Mouse (Mus musculus): ENCODE data around the gene Txk. TPM values are rescaled to one million over a fixed set of nuclear protein-coding genes. Genes with fewer than 3 reads are reported as not detected.

Gene Txk
- total RNA-seq, 1 experiment: 0.09 TPM

GRCm38 (mm10) chr5:72732885-72733284 lies 19.7 kb downstream of the Txk start:
- Histone ChIP-seq H3K4me1 (ENCODE audit: control insufficient read depth in 2 of 2, insufficient read depth in 2 of 2, low read length in 2 of 2, poor library complexity in 1 of 2) (no peaks in the 10 kb centered on the region), H3K4me3 (ENCODE audit: insufficient read depth in 1 of 2, low read depth in 1 of 2, low read length in 2 of 2, poor library complexity in 1 of 2, severe bottlenecking in 1 of 2) (no peak overlapping the region), H3K9me3 (ENCODE audit: control insufficient read depth, insufficient read depth, low read depth, low read length) (no peaks in the 10 kb centered on the region), H3K27ac (ENCODE audit: insufficient read depth, low read depth, low read length, poor library complexity, severe bottlenecking) (no peak overlapping the region), H3K36me3 (ENCODE audit: control insufficient read depth, insufficient read depth, low read length, poor library complexity, severe bottlenecking) (no peaks in the 10 kb centered on the region), H3K9ac (ENCODE audit: insufficient read depth, low read depth, low read length, poor library complexity, severe bottlenecking) (no peak overlapping the region)
- in situ Hi-C loops (cut with MboI; ENCODE audit: low sequenced_read_pairs in 2 of 2, unreplicated experiment in 2 of 2): no loop called here
- DNase-seq (ENCODE audit: low read depth, low spot score): no peak
- TF ChIP-seq CHD2 (IDR thresholded peaks at IDR 0.05; ENCODE audit: low read depth, low read length) (no peak), MAFK (IDR thresholded peaks at IDR 0.05; ENCODE audit: insufficient read depth, low read depth, low read length) (no peak), ZC3H11A (IDR thresholded peaks at IDR 0.05; ENCODE audit: borderline replicate concordance, low read depth, low read length) (no peak), ZNF384 (IDR thresholded peaks at IDR 0.05; ENCODE audit: low read depth, low read length) (no peak), HCFC1 (IDR thresholded peaks at IDR 0.05; ENCODE audit: borderline replicate concordance, insufficient read depth, low read length) (no peak)

- Histone ChIP-seq H3K36me3 (ENCODE audit: control insufficient read depth, insufficient read depth, low read length, poor library complexity, severe bottlenecking) (no peaks in the 10 kb centered on the region), H3K9ac (ENCODE audit: insufficient read depth, low read depth, low read length, poor library complexity, severe bottlenecking) (no peak overlapping the region), H3K4me3 (ENCODE audit: insufficient read depth in 1 of 2, low read depth in 1 of 2, low read length in 2 of 2, poor library complexity in 1 of 2, severe bottlenecking in 1 of 2) (no peak overlapping the region), H3K9me3 (ENCODE audit: control insufficient read depth, insufficient read depth, low read depth, low read length) (no peaks in the 10 kb centered on the region), H3K4me1 (ENCODE audit: control insufficient read depth in 2 of 2, insufficient read depth in 2 of 2, low read length in 2 of 2, poor library complexity in 1 of 2) (no peaks in the 10 kb centered on the region), H3K27ac (ENCODE audit: insufficient read depth, low read depth, low read length, poor library complexity, severe bottlenecking) (no peak overlapping the region)
- in situ Hi-C loops (cut with MboI; ENCODE audit: low sequenced_read_pairs in 2 of 2, unreplicated experiment in 2 of 2): no loop called here
- no peak for DNase-seq (ENCODE audit: low read depth, low spot score)
- no peak for TF ChIP-seq CHD2 (IDR thresholded peaks at IDR 0.05; ENCODE audit: low read depth, low read length)
- TF ChIP-seq MAFK (IDR thresholded peaks at IDR 0.05; ENCODE audit: insufficient read depth, low read depth, low read length): no peak
- TF ChIP-seq HCFC1 (IDR thresholded peaks at IDR 0.05; ENCODE audit: borderline replicate concordance, insufficient read depth, low read length): no peak
- TF ChIP-seq ZC3H11A (IDR thresholded peaks at IDR 0.05; ENCODE audit: borderline replicate concordance, low read depth, low read length): no peak
- TF ChIP-seq ZNF384 (IDR thresholded peaks at IDR 0.05; ENCODE audit: low read depth, low read length): no peak
Measured at GRCm38 (mm10) chr5:72725404-72725803, 27.2 kb downstream of the Txk start.

- H3K9ac ChIP-seq (ENCODE audit: insufficient read depth, low read depth, low read length, poor library complexity, severe bottlenecking): no peak overlapping the region
- TF ChIP-seq ZNF384 (IDR thresholded peaks at IDR 0.05; ENCODE audit: low read depth, low read length) (no peak), ZC3H11A (IDR thresholded peaks at IDR 0.05; ENCODE audit: borderline replicate concordance, low read depth, low read length) (no peak), MAFK (IDR thresholded peaks at IDR 0.05; ENCODE audit: insufficient read depth, low read depth, low read length) (no peak), CHD2 (IDR thresholded peaks at IDR 0.05; ENCODE audit: low read depth, low read length) (no peak)
- H3K4me1 ChIP-seq (ENCODE audit: control insufficient read depth in 2 of 2, insufficient read depth in 2 of 2, low read length in 2 of 2, poor library complexity in 1 of 2): no peaks in the 10 kb centered on the region
- H3K27ac ChIP-seq (ENCODE audit: insufficient read depth, low read depth, low read length, poor library complexity, severe bottlenecking): no peak overlapping the region
- H3K4me3 ChIP-seq (ENCODE audit: insufficient read depth in 1 of 2, low read depth in 1 of 2, low read length in 2 of 2, poor library complexity in 1 of 2, severe bottlenecking in 1 of 2): no peak overlapping the region
- DNase-seq (ENCODE audit: low read depth, low spot score): no peak
- in situ Hi-C loops (cut with MboI; ENCODE audit: low sequenced_read_pairs in 2 of 2, unreplicated experiment in 2 of 2): loop anchor here in 1 of 2 experiments (25.0 kb wide), 1 partner anchor 361 kb away; no protein-coding TSS in a partner anchor
- no peaks in the 10 kb centered on the region for H3K36me3 ChIP-seq (ENCODE audit: control insufficient read depth, insufficient read depth, low read length, poor library complexity, severe bottlenecking)
- H3K9me3 ChIP-seq (ENCODE audit: control insufficient read depth, insufficient read depth, low read depth, low read length): no peaks in the 10 kb centered on the region
Measured at GRCm38 (mm10) chr5:72723429-72723828, 29.1 kb downstream of the Txk start.

DNA sequence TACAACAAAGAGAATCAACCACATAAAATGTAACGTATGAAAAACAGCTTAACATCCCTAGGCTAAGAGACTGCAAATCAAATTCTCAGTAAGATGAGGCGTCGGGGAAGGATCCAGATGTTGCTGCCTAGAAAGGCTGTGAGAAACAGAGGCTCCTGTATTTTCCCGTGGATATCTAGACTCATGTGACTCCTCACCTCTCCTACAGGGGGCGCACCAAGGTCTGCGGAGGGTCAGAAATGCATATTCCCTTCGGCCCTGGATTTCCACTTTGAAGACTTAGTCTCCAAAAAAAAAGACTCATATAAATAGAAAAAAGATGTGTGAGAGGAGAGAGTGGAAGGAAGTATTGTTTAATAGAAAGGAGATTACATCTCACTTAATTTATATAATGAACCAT lies 32.0 kb downstream of the Txk start:
- Histone ChIP-seq H3K36me3 (ENCODE audit: control insufficient read depth, insufficient read depth, low read length, poor library complexity, severe bottlenecking) (no peaks in the 10 kb centered on the region), H3K4me1 (ENCODE audit: control insufficient read depth in 2 of 2, insufficient read depth in 2 of 2, low read length in 2 of 2, poor library complexity in 1 of 2) (no peaks in the 10 kb centered on the region), H3K9me3 (ENCODE audit: control insufficient read depth, insufficient read depth, low read depth, low read length) (no peaks in the 10 kb centered on the region), H3K27ac (ENCODE audit: insufficient read depth, low read depth, low read length, poor library complexity, severe bottlenecking) (no peak overlapping the region), H3K9ac (ENCODE audit: insufficient read depth, low read depth, low read length, poor library complexity, severe bottlenecking) (no peak overlapping the region), H3K4me3 (ENCODE audit: insufficient read depth in 1 of 2, low read depth in 1 of 2, low read length in 2 of 2, poor library complexity in 1 of 2, severe bottlenecking in 1 of 2) (no peak overlapping the region)
- no peak for TF ChIP-seq ZC3H11A (IDR thresholded peaks at IDR 0.05; ENCODE audit: borderline replicate concordance, low read depth, low read length)
- TF ChIP-seq HCFC1 (IDR thresholded peaks at IDR 0.05; ENCODE audit: borderline replicate concordance, insufficient read depth, low read length): no peak
- TF ChIP-seq CHD2 (IDR thresholded peaks at IDR 0.05; ENCODE audit: low read depth, low read length): no peak
- TF ChIP-seq ZNF384 (IDR thresholded peaks at IDR 0.05; ENCODE audit: low read depth, low read length): no peak
- TF ChIP-seq MAFK (IDR thresholded peaks at IDR 0.05; ENCODE audit: insufficient read depth, low read depth, low read length): no peak
- DNase-seq (ENCODE audit: low read depth, low spot score): peak; percentile 25
- in situ Hi-C loops (cut with MboI; ENCODE audit: low sequenced_read_pairs in 2 of 2, unreplicated experiment in 2 of 2): loop anchor here in 1 of 2 experiments (25.0 kb wide), 1 partner anchor 358 kb away; no protein-coding TSS in a partner anchor
